ENCODE assay signal across 21 mouse cellular contexts in the genomic region with DNA sequence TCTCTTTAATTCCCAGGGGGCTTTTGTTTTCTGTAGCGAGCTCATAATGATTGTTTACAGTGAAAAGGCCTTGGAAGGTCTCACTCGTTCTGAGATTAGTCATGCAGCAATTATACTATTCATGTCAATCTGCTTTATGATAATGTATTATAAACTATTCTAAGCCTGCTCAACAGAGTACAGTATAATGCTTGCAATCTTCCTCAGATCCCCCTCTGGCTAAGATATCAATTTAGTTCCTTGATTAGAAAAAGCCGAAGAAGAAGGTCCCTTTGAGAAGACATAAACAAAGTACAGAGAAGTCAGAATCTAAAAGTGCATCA.
A peak's percentile ranks its signal among the peaks of the same experiment; 100 is the strongest.
DNase-seq lines count a peak whose midpoint lies in the region; ATAC-seq and TF ChIP-seq lines count a peak whose summit lies in the region.
"Had no signal": no experiment of that assay in that cellular context is flagged by ENCODE, and none has a peak within 500 bp of the region (broad histone marks: within the 10 kb centered on the region; RNA-seq: fewer than 3 reads in every experiment).

No protein-coding gene starts in this region.

- H3K4me3 ChIP-seq in embryonic facial prominence, embryonic 14.5 days (ENCODE audit: low read depth, low read length), result no peak overlapping the region
- no peak overlapping the region for H3K4me3 ChIP-seq in embryonic facial prominence, embryonic 10.5 days
- no peak overlapping the region for H3K4me3 ChIP-seq in forebrain, embryonic 10.5 days
- H3K4me3 ChIP-seq in forebrain, postnatal 0 days (ENCODE audit: low read depth, low read length), result no peak overlapping the region
- H3K4me3 ChIP-seq in midbrain, embryonic 11.5 days (ENCODE audit: low read depth, low read length), result no peak overlapping the region
- H3K4me3 ChIP-seq: heart, embryonic 13.5 days; intestine, embryonic 15.5 days; kidney, embryonic 15.5 days; limb, embryonic 15.5 days; liver, embryonic 15.5 days; stomach, embryonic 15.5 days had no signal

- no peak overlapping the region for H3K27ac ChIP-seq in embryonic facial prominence, embryonic 14.5 days (replicated peaks; ENCODE audit: low read depth, low read length)
- no peak overlapping the region for H3K27ac ChIP-seq in embryonic facial prominence, embryonic 10.5 days (replicated peaks)
- peak overlapping the region; percentile 71; the same call in 1 of the 2 replicates for H3K27ac ChIP-seq in forebrain, embryonic 10.5 days
- H3K27ac ChIP-seq in forebrain, postnatal 0 days (ENCODE audit: low read depth, low read length), result peak overlapping the region; percentile 69
- H3K27ac ChIP-seq in midbrain, embryonic 11.5 days (ENCODE audit: low read depth, low read length), result peak overlapping the region; percentile 67
- H3K27ac ChIP-seq: heart, embryonic 13.5 days; intestine, embryonic 15.5 days; kidney, embryonic 15.5 days; limb, embryonic 15.5 days; liver, embryonic 15.5 days; macrophage; stomach, embryonic 15.5 days had no signal

- WGBS in embryonic facial prominence, embryonic 14.5 days, result 29% methylated on average over 3 of the region's 3 CpGs
- 51% methylated on average over 3 of the region's 3 CpGs for WGBS in embryonic facial prominence, embryonic 10.5 days
- WGBS in forebrain, embryonic 10.5 days, result 47% methylated on average over 3 of the region's 3 CpGs
- 12% methylated on average over 3 of the region's 3 CpGs for WGBS in forebrain, postnatal 0 days
- 33% methylated on average over 3 of the region's 3 CpGs for WGBS in midbrain, embryonic 11.5 days

- H3K4me2 ChIP-seq in embryonic facial prominence, embryonic 14.5 days (ENCODE audit: low read depth, low read length), result no peak overlapping the region
- H3K4me2 ChIP-seq in forebrain, postnatal 0 days (ENCODE audit: low read depth), result 0 out of 2 replicates have a peak overlapping the region, but pooled peaks have one; percentile 1
- no peak overlapping the region for H3K4me2 ChIP-seq in midbrain, embryonic 11.5 days
- H3K4me2 ChIP-seq: heart, embryonic 13.5 days; intestine, embryonic 15.5 days; kidney, embryonic 15.5 days; limb, embryonic 15.5 days; liver, embryonic 15.5 days; stomach, embryonic 15.5 days had no signal

- no peaks in the 10 kb centered on the region for H3K27me3 ChIP-seq in embryonic facial prominence, embryonic 14.5 days (replicated peaks; ENCODE audit: control insufficient read depth, insufficient read depth, low read length)
- H3K27me3 ChIP-seq in embryonic facial prominence, embryonic 10.5 days (replicated peaks; ENCODE audit: low read depth, poor library complexity, severe bottlenecking), result no peaks in the 10 kb centered on the region; the same call in none of the 2 replicates
- H3K27me3 ChIP-seq in forebrain, embryonic 10.5 days (ENCODE audit: poor library complexity, severe bottlenecking), result no peaks in the 10 kb centered on the region
- H3K27me3 ChIP-seq in forebrain, postnatal 0 days (ENCODE audit: insufficient read depth, low read length), result no peaks in the 10 kb centered on the region
- no peaks in the 10 kb centered on the region for H3K27me3 ChIP-seq in midbrain, embryonic 11.5 days (ENCODE audit: control insufficient read depth, insufficient read depth, low read length)
- H3K27me3 ChIP-seq: heart, embryonic 13.5 days; intestine, embryonic 15.5 days; kidney, embryonic 15.5 days; limb, embryonic 15.5 days; liver, embryonic 15.5 days; stomach, embryonic 15.5 days had no signal

- DNase-seq in embryonic facial prominence, embryonic 14.5 days (ENCODE audit: low spot score), result peak; percentile 27
- DNase-seq in embryonic facial prominence, embryonic 10.5 days (ENCODE audit: low spot score), result no peak
- DNase-seq in forebrain, embryonic 10.5 days (ENCODE audit: extremely low spot score, low spot score), result no peak
- DNase-seq in forebrain, postnatal 0 days, result no peak
- DNase-seq in midbrain, embryonic 11.5 days (ENCODE audit: low spot score, missing footprints), result no peak
- no peak for DNase-seq in cerebellum, adult 11 months
- DNase-seq in adrenal gland, adult 8-10 months, result no peak
- no peak for DNase-seq in thymus, adult 18-20 months
- DNase-seq: adrenal gland, adult 2 months; cerebellum, postnatal 14 days; gastrocnemius, postnatal 10 days; heart, adult 11 months; right cerebral cortex, postnatal 25 days; thymus, adult 2 months had no signal

- H3K9ac ChIP-seq in embryonic facial prominence, embryonic 14.5 days (ENCODE audit: low read depth, low read length), result no peak overlapping the region
- no peak overlapping the region for H3K9ac ChIP-seq in forebrain, postnatal 0 days
- H3K9ac ChIP-seq in midbrain, embryonic 11.5 days (ENCODE audit: low read length), result no peak overlapping the region
- H3K9ac ChIP-seq: heart, embryonic 13.5 days; intestine, embryonic 15.5 days; kidney, embryonic 15.5 days; limb, embryonic 15.5 days; liver, embryonic 15.5 days; stomach, embryonic 15.5 days had no signal

- H3K4me1 ChIP-seq in embryonic facial prominence, embryonic 14.5 days (ENCODE audit: control insufficient read depth, insufficient read depth, low read length), result no peaks in the 10 kb centered on the region
- peaks cover 4% of the 10 kb centered on the region; the same call in 1 of the 2 replicates for H3K4me1 ChIP-seq in embryonic facial prominence, embryonic 10.5 days
- peaks cover 26% of the 10 kb centered on the region for H3K4me1 ChIP-seq in forebrain, embryonic 10.5 days
- H3K4me1 ChIP-seq in forebrain, postnatal 0 days (ENCODE audit: insufficient read depth), result peaks cover 20% of the 10 kb centered on the region
- peaks cover 15% of the 10 kb centered on the region for H3K4me1 ChIP-seq in midbrain, embryonic 11.5 days (ENCODE audit: control insufficient read depth, insufficient read depth, low read length)
- H3K4me1 ChIP-seq: intestine, embryonic 15.5 days; kidney, embryonic 15.5 days; limb, embryonic 15.5 days; liver, embryonic 15.5 days; stomach, embryonic 15.5 days had no signal

- H3K9me3 ChIP-seq in embryonic facial prominence, embryonic 14.5 days (ENCODE audit: control insufficient read depth, low read length), result no peaks in the 10 kb centered on the region
- H3K9me3 ChIP-seq in embryonic facial prominence, embryonic 10.5 days, result no peaks in the 10 kb centered on the region
- H3K9me3 ChIP-seq in forebrain, embryonic 10.5 days, result no peaks in the 10 kb centered on the region
- H3K9me3 ChIP-seq in forebrain, postnatal 0 days (ENCODE audit: low read length), result no peaks in the 10 kb centered on the region
- H3K9me3 ChIP-seq in midbrain, embryonic 11.5 days (ENCODE audit: control insufficient read depth, low read length), result no peaks in the 10 kb centered on the region
- H3K9me3 ChIP-seq: heart, embryonic 13.5 days; intestine, embryonic 15.5 days; kidney, embryonic 15.5 days; limb, embryonic 15.5 days; liver, embryonic 15.5 days; stomach, embryonic 15.5 days had no signal

- TF ChIP-seq CTCF in forebrain, postnatal 0 days (IDR thresholded peaks at IDR 0.05; ENCODE audit: low read depth), result no peak

- ATAC-seq in embryonic facial prominence, embryonic 14.5 days (ENCODE audit: low read depth), result no peak
- ATAC-seq in forebrain, postnatal 0 days, result peak; percentile 66
- ATAC-seq in midbrain, embryonic 11.5 days (ENCODE audit: low FRiP score), result 0 out of 2 replicates have a peak, but pooled peaks have one; percentile 17
- ATAC-seq: intestine, embryonic 15.5 days had no signal

- no peaks in the 10 kb centered on the region for H3K36me3 ChIP-seq in embryonic facial prominence, embryonic 14.5 days (ENCODE audit: control insufficient read depth, insufficient read depth, low read length)
- H3K36me3 ChIP-seq in embryonic facial prominence, embryonic 10.5 days (replicated peaks), result no peaks in the 10 kb centered on the region
- no peaks in the 10 kb centered on the region for H3K36me3 ChIP-seq in forebrain, embryonic 10.5 days (replicated peaks)
- H3K36me3 ChIP-seq in forebrain, postnatal 0 days (ENCODE audit: insufficient read depth), result no peaks in the 10 kb centered on the region
- H3K36me3 ChIP-seq in midbrain, embryonic 11.5 days (ENCODE audit: control insufficient read depth, insufficient read depth, low read length), result no peaks in the 10 kb centered on the region
- H3K36me3 ChIP-seq: heart, embryonic 13.5 days; intestine, embryonic 15.5 days; kidney, embryonic 15.5 days; limb, embryonic 15.5 days; liver, embryonic 15.5 days; stomach, embryonic 15.5 days had no signal

Comparison
In these comparisons a context has a peak if more than half of its experiments do, and no peak if none do; other contexts are left out.
1. H3K27ac ChIP-seq: peak in forebrain, embryonic 10.5 days (single experiment), forebrain, postnatal 0 days (single experiment) and midbrain, embryonic 11.5 days (single experiment); none in embryonic facial prominence, embryonic 14.5 days (single experiment) and embryonic facial prominence, embryonic 10.5 days (single experiment).